11 mouse cellular contexts compared by ENCODE assay signal in genomic region chr11:84692638-84693037, GRCm38 (mm10).
DNase-seq lines count a peak whose midpoint lies in the region; ATAC-seq lines count a peak whose summit lies in the region.
"Had no signal": no experiment of that assay in that cellular context is flagged by ENCODE, and none has a peak within 500 bp of the region (broad histone marks: within the 10 kb centered on the region; RNA-seq: fewer than 3 reads in every experiment).

No protein-coding gene starts in this region.

- no peak overlapping the region for H3K27ac ChIP-seq in embryonic facial prominence, embryonic 11.5 days (replicated peaks; ENCODE audit: low read depth, low read length)
- no peak overlapping the region for H3K27ac ChIP-seq in embryonic facial prominence, embryonic 10.5 days (replicated peaks)
- peak overlapping the region; percentile 38; the same call in 1 of the 2 replicates for H3K27ac ChIP-seq in liver, embryonic 15.5 days (replicated peaks)
- H3K27ac ChIP-seq: heart, embryonic 13.5 days; kidney, postnatal 0 days; neural tube, embryonic 15.5 days had no signal

- H3K9ac ChIP-seq in embryonic facial prominence, embryonic 11.5 days (replicated peaks; ENCODE audit: low read length) = no peak overlapping the region
- H3K9ac ChIP-seq in liver, embryonic 15.5 days = peak overlapping the region; percentile 21; the same call in 1 of the 2 replicates
- H3K9ac ChIP-seq: heart, embryonic 13.5 days; neural tube, embryonic 15.5 days had no signal

- no peak overlapping the region for H3K4me3 ChIP-seq in embryonic facial prominence, embryonic 11.5 days (ENCODE audit: low read depth, low read length)
- H3K4me3 ChIP-seq in embryonic facial prominence, embryonic 10.5 days = no peak overlapping the region
- H3K4me3 ChIP-seq in liver, embryonic 15.5 days (replicated peaks) = peak overlapping the region; percentile 39
- H3K4me3 ChIP-seq: heart, embryonic 13.5 days; neural tube, embryonic 15.5 days had no signal

- H3K27me3 ChIP-seq in embryonic facial prominence, embryonic 11.5 days (ENCODE audit: control insufficient read depth, insufficient read depth, low read length) = no peaks in the 10 kb centered on the region
- peaks cover 37% of the 10 kb centered on the region for H3K27me3 ChIP-seq in embryonic facial prominence, embryonic 10.5 days (replicated peaks; ENCODE audit: low read depth, poor library complexity, severe bottlenecking)
- H3K27me3 ChIP-seq in liver, embryonic 15.5 days = peaks cover 8% of the 10 kb centered on the region; the same call in 1 of the 2 replicates
- H3K27me3 ChIP-seq: neural tube, embryonic 15.5 days had no signal

- 30% methylated on average over 10 of the region's 10 CpGs for WGBS in embryonic facial prominence, embryonic 11.5 days
- WGBS in embryonic facial prominence, embryonic 10.5 days = 36% methylated on average over 10 of the region's 10 CpGs
- WGBS in liver, embryonic 15.5 days (ENCODE audit: insufficient replicate concordance) = 11% methylated on average over 10 of the region's 10 CpGs

- no peaks in the 10 kb centered on the region; the same call in 1 of the 2 replicates for H3K4me1 ChIP-seq in embryonic facial prominence, embryonic 11.5 days (ENCODE audit: control insufficient read depth, insufficient read depth, low read length)
- peaks cover 18% of the 10 kb centered on the region for H3K4me1 ChIP-seq in embryonic facial prominence, embryonic 10.5 days
- peaks cover 37% of the 10 kb centered on the region for H3K4me1 ChIP-seq in liver, embryonic 15.5 days (replicated peaks)

- H3K9me3 ChIP-seq in embryonic facial prominence, embryonic 11.5 days (replicated peaks; ENCODE audit: control insufficient read depth, low read length) = no peaks in the 10 kb centered on the region
- no peaks in the 10 kb centered on the region for H3K9me3 ChIP-seq in embryonic facial prominence, embryonic 10.5 days
- no peaks in the 10 kb centered on the region for H3K9me3 ChIP-seq in liver, embryonic 15.5 days (replicated peaks)
- H3K9me3 ChIP-seq: neural tube, embryonic 15.5 days had no signal

- no peaks in the 10 kb centered on the region for H3K36me3 ChIP-seq in embryonic facial prominence, embryonic 11.5 days (replicated peaks; ENCODE audit: control insufficient read depth, insufficient read depth, low read depth, low read length)
- H3K36me3 ChIP-seq in embryonic facial prominence, embryonic 10.5 days (replicated peaks) = no peaks in the 10 kb centered on the region
- no peaks in the 10 kb centered on the region for H3K36me3 ChIP-seq in liver, embryonic 15.5 days (replicated peaks)
- H3K36me3 ChIP-seq: heart, embryonic 13.5 days; neural tube, embryonic 15.5 days had no signal

- no peak overlapping the region for H3K4me2 ChIP-seq in embryonic facial prominence, embryonic 11.5 days (ENCODE audit: low read depth, low read length)
- H3K4me2 ChIP-seq in liver, embryonic 15.5 days = peak overlapping the region; percentile 55
- H3K4me2 ChIP-seq: heart, embryonic 13.5 days; neural tube, embryonic 15.5 days had no signal

- ATAC-seq in embryonic facial prominence, embryonic 11.5 days (replicated peaks; ENCODE audit: insufficient number of reproducible peaks, low FRiP score, low TSS enrichment, low read depth) = no peak
- peak; percentile 86 for ATAC-seq in liver, embryonic 15.5 days (ENCODE audit: insufficient read depth)
- no peak for ATAC-seq in monocyte, adult 5-6 weeks (replicated peaks; ENCODE audit: insufficient number of reproducible peaks, low FRiP score, low TSS enrichment, poor library complexity, severe bottlenecking)

- DNase-seq in embryonic facial prominence, embryonic 11.5 days (ENCODE audit: low spot score) = peak; percentile 12
- no peak for DNase-seq in embryonic facial prominence, embryonic 10.5 days (ENCODE audit: low spot score)
- DNase-seq in spleen, postnatal 36 days (ENCODE audit: low spot score in 2 of 2) = peak; percentile 3 to 27
- DNase-seq in spleen, adult 12 weeks (ENCODE audit: low spot score) = no peak
- no peak for DNase-seq in frontal cortex, postnatal 14 days (ENCODE audit: low spot score in 2 of 2)
- DNase-seq in urinary bladder, postnatal 14 days (ENCODE audit: low spot score) = no peak

Comparison
In these comparisons a context has a peak if more than half of its experiments do, and no peak if none do; other contexts are left out.
1. DNase-seq: peak in embryonic facial prominence, embryonic 11.5 days (single experiment) and spleen, postnatal 36 days (2 of 2); none in embryonic facial prominence, embryonic 10.5 days (single experiment), spleen, adult 12 weeks (single experiment), frontal cortex, postnatal 14 days (0 of 2) and urinary bladder, postnatal 14 days (single experiment).